Mouse (Mus musculus): Measurements from ENCODE around the gene 2010003K11Rik. TPM values are rescaled to one million over a fixed set of nuclear protein-coding genes. Genes with fewer than 3 reads are reported as not detected.
A peak's percentile ranks its signal among the peaks of the same experiment; 100 is the strongest.

2010003K11Rik gene
- polyA plus RNA-seq, 1 experiment from 2014 or later = 156 TPM

- no peak for ATAC-seq
- H3K9ac ChIP-seq (ENCODE audit: low read depth, low read length) = no peak overlapping the region
- H3K36me3 ChIP-seq (ENCODE audit: control insufficient read depth, insufficient read depth) = no peaks in the 10 kb centered on the region
- 90% methylated on average over 6 of the region's 6 CpGs for WGBS
- H3K27me3 ChIP-seq (replicated peaks; ENCODE audit: control insufficient read depth, insufficient read depth, low read length) = no peaks in the 10 kb centered on the region
- no peak overlapping the region for H3K4me3 ChIP-seq (ENCODE audit: low read depth, low read length)
- no peaks in the 10 kb centered on the region for H3K4me1 ChIP-seq (replicated peaks; ENCODE audit: control insufficient read depth, insufficient read depth, low read length)
- no peak overlapping the region for H3K4me2 ChIP-seq (replicated peaks; ENCODE audit: low read depth)
- no peak overlapping the region for H3K27ac ChIP-seq (ENCODE audit: low read depth, low read length)
- TF ChIP-seq CTCF (IDR thresholded peaks at IDR 0.05; ENCODE audit: low read depth) = peak; percentile 41
- H3K9me3 ChIP-seq (ENCODE audit: control insufficient read depth) = no peaks in the 10 kb centered on the region
Measured at GRCm38 (mm10) chr19:4540263-4540662, 41.9 kb upstream of the 2010003K11Rik start.

GRCm38 (mm10) chr19:4536606-4537005 lies 38.2 kb upstream of the 2010003K11Rik start:
- H3K27ac ChIP-seq (ENCODE audit: low read depth, low read length) = no peak overlapping the region
- TF ChIP-seq CTCF (IDR thresholded peaks at IDR 0.05; ENCODE audit: low read depth) = no peak
- H3K36me3 ChIP-seq (ENCODE audit: control insufficient read depth, insufficient read depth) = no peaks in the 10 kb centered on the region
- ATAC-seq = no peak
- WGBS = 56% methylated on average over 3 of the region's 3 CpGs
- no peak overlapping the region for H3K9ac ChIP-seq (ENCODE audit: low read depth, low read length)
- H3K4me2 ChIP-seq (replicated peaks; ENCODE audit: low read depth) = no peak overlapping the region
- H3K4me1 ChIP-seq (replicated peaks; ENCODE audit: control insufficient read depth, insufficient read depth, low read length) = no peaks in the 10 kb centered on the region
- H3K9me3 ChIP-seq (ENCODE audit: control insufficient read depth) = no peaks in the 10 kb centered on the region
- H3K27me3 ChIP-seq (replicated peaks; ENCODE audit: control insufficient read depth, insufficient read depth, low read length) = no peaks in the 10 kb centered on the region
- no peak overlapping the region for H3K4me3 ChIP-seq (ENCODE audit: low read depth, low read length)

- no peak overlapping the region for H3K27ac ChIP-seq (ENCODE audit: low read depth, low read length)
- TF ChIP-seq CTCF (IDR thresholded peaks at IDR 0.05; ENCODE audit: low read depth) = no peak
- no peak overlapping the region for H3K4me2 ChIP-seq (replicated peaks; ENCODE audit: low read depth)
- no peaks in the 10 kb centered on the region for H3K27me3 ChIP-seq (replicated peaks; ENCODE audit: control insufficient read depth, insufficient read depth, low read length)
- H3K4me1 ChIP-seq (replicated peaks; ENCODE audit: control insufficient read depth, insufficient read depth, low read length) = no peaks in the 10 kb centered on the region
- H3K4me3 ChIP-seq (ENCODE audit: low read depth, low read length) = no peak overlapping the region
- no peak for ATAC-seq
- H3K9ac ChIP-seq (ENCODE audit: low read depth, low read length) = no peak overlapping the region
- H3K9me3 ChIP-seq (ENCODE audit: control insufficient read depth) = no peaks in the 10 kb centered on the region
- H3K36me3 ChIP-seq (ENCODE audit: control insufficient read depth, insufficient read depth) = no peaks in the 10 kb centered on the region
Measured at GRCm38 (mm10) chr19:4535922-4536321, 37.5 kb upstream of the 2010003K11Rik start.

GRCm38 (mm10) chr19:4534646-4535045 lies 36.3 kb upstream of the 2010003K11Rik start:
- Histone ChIP-seq H3K27ac (ENCODE audit: low read depth, low read length) (no peak overlapping the region), H3K27me3 (replicated peaks; ENCODE audit: control insufficient read depth, insufficient read depth, low read length) (no peaks in the 10 kb centered on the region), H3K4me1 (replicated peaks; ENCODE audit: control insufficient read depth, insufficient read depth, low read length) (no peaks in the 10 kb centered on the region), H3K4me3 (ENCODE audit: low read depth, low read length) (no peak overlapping the region), H3K36me3 (ENCODE audit: control insufficient read depth, insufficient read depth) (no peaks in the 10 kb centered on the region), H3K9me3 (ENCODE audit: control insufficient read depth) (no peaks in the 10 kb centered on the region), H3K4me2 (replicated peaks; ENCODE audit: low read depth) (no peak overlapping the region), H3K9ac (ENCODE audit: low read depth, low read length) (no peak overlapping the region)
- 90% methylated on average over 2 of the region's 2 CpGs for WGBS
- TF ChIP-seq CTCF (IDR thresholded peaks at IDR 0.05; ENCODE audit: low read depth) = no peak
- ATAC-seq = no peak

GRCm38 (mm10) chr19:4521426-4522050 lies 23.2 kb upstream of the 2010003K11Rik start:
- WGBS = 90% methylated on average over 3 of the region's 3 CpGs
- no peaks in the 10 kb centered on the region for H3K9me3 ChIP-seq (ENCODE audit: control insufficient read depth)
- no peak for TF ChIP-seq CTCF (IDR thresholded peaks at IDR 0.05; ENCODE audit: low read depth)
- no peak overlapping the region for H3K4me2 ChIP-seq (replicated peaks; ENCODE audit: low read depth)
- no peaks in the 10 kb centered on the region for H3K4me1 ChIP-seq (replicated peaks; ENCODE audit: control insufficient read depth, insufficient read depth, low read length)
- H3K9ac ChIP-seq (ENCODE audit: low read depth, low read length) = no peak overlapping the region
- H3K27me3 ChIP-seq (replicated peaks; ENCODE audit: control insufficient read depth, insufficient read depth, low read length) = no peaks in the 10 kb centered on the region
- ATAC-seq = no peak
- no peak overlapping the region for H3K4me3 ChIP-seq (ENCODE audit: low read depth, low read length)
- no peaks in the 10 kb centered on the region for H3K36me3 ChIP-seq (ENCODE audit: control insufficient read depth, insufficient read depth)
- H3K27ac ChIP-seq (ENCODE audit: low read depth, low read length) = no peak overlapping the region

- no peak overlapping the region for H3K4me2 ChIP-seq (replicated peaks; ENCODE audit: low read depth)
- H3K27ac ChIP-seq (ENCODE audit: low read depth, low read length) = no peak overlapping the region
- no peaks in the 10 kb centered on the region for H3K36me3 ChIP-seq (ENCODE audit: control insufficient read depth, insufficient read depth)
- no peak overlapping the region for H3K4me3 ChIP-seq (ENCODE audit: low read depth, low read length)
- H3K4me1 ChIP-seq (replicated peaks; ENCODE audit: control insufficient read depth, insufficient read depth, low read length) = no peaks in the 10 kb centered on the region
- no peaks in the 10 kb centered on the region for H3K27me3 ChIP-seq (replicated peaks; ENCODE audit: control insufficient read depth, insufficient read depth, low read length)
- no peak for ATAC-seq
- no peak for TF ChIP-seq CTCF (IDR thresholded peaks at IDR 0.05; ENCODE audit: low read depth)
- H3K9me3 ChIP-seq (ENCODE audit: control insufficient read depth) = no peaks in the 10 kb centered on the region
- WGBS = 56% methylated on average over 1 of the region's 1 CpGs
- no peak overlapping the region for H3K9ac ChIP-seq (ENCODE audit: low read depth, low read length)
Measured at GRCm38 (mm10) chr19:4517483-4517882, 19.1 kb upstream of the 2010003K11Rik start.

GRCm38 (mm10) chr19:4516288-4516687 lies 17.9 kb upstream of the 2010003K11Rik start:
- H3K4me2 ChIP-seq (replicated peaks; ENCODE audit: low read depth) = no peak overlapping the region
- 68% methylated on average over 2 of the region's 2 CpGs for WGBS

More at GRCm38 (mm10) chr19:4516288-4516687, 17.9 kb upstream of the 2010003K11Rik start:
- H3K4me1 ChIP-seq (replicated peaks; ENCODE audit: control insufficient read depth, insufficient read depth, low read length) = no peaks in the 10 kb centered on the region
- TF ChIP-seq CTCF (IDR thresholded peaks at IDR 0.05; ENCODE audit: low read depth) = no peak
- H3K9ac ChIP-seq (ENCODE audit: low read depth, low read length) = no peak overlapping the region
- no peaks in the 10 kb centered on the region for H3K9me3 ChIP-seq (ENCODE audit: control insufficient read depth)
- no peaks in the 10 kb centered on the region; the same call in 1 of the 2 replicates for H3K27me3 ChIP-seq (replicated peaks; ENCODE audit: control insufficient read depth, insufficient read depth, low read length)
- H3K4me3 ChIP-seq (ENCODE audit: low read depth, low read length) = no peak overlapping the region
- H3K36me3 ChIP-seq (ENCODE audit: control insufficient read depth, insufficient read depth) = no peaks in the 10 kb centered on the region
- ATAC-seq = no peak
- no peak overlapping the region for H3K27ac ChIP-seq (ENCODE audit: low read depth, low read length)

All from intestine, postnatal 0 days (tissue).